Mouse (Mus musculus) forelimb bud, embryonic 11.5 days (tissue): ENCODE measurements at regions not wholly inside any gene's neighbourhood (a gene's known extent, or its start where the extent isn't known, plus 50 kb on each side); places are given as distances from the start of the nearest gene placed in this dataset.

Source experiments
- DNase-seq: peaks from one replicate; pipeline ENCODE4 v3.0.0-alpha.2; 2012; ENCODE audit warnings: low read depth, low spot score

DNA sequence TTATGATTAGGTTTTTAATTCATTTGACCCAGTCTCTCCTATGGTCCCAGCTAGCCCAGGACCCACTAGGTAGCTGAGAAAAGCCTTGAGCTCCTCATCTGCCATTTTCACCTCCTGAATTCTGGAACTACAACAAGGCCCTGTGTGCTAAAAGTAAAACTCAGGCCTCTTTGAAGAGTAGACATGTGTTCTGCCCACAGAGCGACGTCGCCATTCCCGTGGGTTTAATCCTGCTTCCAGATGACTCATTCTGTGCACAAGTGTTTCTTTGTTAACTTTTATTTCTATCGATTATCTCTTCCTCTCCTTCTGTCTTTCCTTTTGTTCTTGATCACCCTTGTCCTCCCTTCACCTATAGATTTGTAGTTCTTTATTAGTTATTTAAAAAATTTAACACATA is 1046.7 kb upstream of the Apob start:
- DNase-seq = no peak

DNA sequence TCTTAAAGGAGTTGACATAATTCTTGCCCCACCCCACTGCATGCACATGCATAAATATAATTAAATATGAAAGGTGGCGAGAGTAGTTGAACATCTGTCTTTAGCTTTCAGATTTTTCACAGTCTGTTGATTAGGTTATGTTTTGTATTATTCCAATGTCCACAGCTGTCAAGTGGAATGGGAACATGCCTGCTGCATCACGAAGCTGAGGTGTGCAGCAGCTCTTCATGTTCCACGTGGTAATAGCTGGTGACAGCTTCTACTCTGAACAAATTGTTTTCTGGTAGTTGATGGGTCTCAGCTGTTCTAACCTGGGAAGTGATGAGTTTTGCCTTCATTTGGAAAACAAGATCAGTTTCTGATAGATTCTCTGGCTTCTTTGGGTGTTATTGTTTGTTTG is 1020.8 kb upstream of the Apob start:
- no peak for DNase-seq

DNA sequence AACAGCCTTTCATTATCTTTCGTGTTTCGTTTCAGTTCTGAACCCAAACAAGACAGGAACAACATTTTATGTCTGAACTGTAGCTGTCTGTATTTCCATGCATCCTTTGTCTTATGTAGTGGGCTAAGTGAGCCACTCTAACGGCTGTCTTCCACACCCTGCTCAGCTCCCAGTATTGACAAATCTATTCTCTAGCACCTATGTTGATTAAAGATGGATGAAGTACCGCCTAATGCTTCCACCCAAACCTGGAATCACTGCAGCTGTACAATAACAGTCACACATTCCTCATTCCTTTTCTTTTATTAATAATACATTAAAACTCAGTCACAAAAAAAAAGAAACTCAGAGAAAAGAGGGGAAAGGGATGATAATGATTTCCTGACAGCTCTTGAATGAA is 992.8 kb upstream of the Apob start:
- DNase-seq = no peak

DNA sequence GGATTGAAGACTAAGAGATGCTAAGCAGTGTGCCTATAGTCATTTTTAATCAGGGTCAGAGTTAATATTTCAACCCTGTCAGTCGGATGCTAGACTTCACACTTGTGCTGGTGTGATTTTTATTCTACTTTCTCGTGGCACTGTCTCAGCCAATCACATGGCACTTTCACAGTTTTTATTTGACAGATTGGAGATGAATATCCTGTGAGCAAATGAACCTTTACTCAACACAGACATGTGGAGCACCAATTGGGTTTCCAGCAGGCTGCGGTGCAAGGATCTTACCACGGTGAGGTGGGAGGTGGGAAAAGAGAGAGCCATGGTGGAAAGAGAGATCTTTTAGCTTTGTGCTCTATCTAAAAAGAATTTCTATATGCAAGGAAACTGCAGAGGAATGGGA is 949.0 kb upstream of the Apob start:
- DNase-seq = no peak

DNA sequence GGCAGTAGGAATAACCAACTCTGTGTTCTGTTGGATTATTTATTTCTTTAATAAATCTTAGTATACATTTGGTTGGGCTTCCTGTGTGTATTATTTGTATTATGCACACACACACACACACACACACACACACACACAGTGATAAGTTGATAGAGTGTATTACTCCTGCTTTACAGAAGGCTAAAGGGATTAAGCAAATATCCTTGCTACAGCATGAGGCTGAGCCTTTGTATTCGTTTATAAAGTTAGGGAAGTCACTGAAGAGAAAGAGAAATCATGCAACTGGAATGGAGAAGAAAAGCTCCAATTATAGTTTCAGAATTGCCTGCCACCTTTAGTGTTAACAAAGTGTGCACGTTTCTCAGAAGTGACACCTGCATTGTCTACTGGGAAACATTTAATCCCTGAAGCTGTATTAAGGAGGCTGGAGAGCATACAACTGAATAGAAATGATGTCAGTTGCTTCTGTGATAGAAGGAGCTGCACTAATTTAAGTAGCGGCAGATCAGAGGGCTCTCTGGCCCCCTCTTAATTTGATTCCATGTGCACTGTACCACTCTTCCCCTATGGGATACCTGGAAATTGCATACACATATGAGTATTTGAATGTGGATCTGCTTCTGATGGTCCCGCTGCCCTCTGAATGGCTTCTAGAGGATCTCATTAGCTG is 947.9 kb upstream of the Apob start:
- DNase-seq = no peak

DNA sequence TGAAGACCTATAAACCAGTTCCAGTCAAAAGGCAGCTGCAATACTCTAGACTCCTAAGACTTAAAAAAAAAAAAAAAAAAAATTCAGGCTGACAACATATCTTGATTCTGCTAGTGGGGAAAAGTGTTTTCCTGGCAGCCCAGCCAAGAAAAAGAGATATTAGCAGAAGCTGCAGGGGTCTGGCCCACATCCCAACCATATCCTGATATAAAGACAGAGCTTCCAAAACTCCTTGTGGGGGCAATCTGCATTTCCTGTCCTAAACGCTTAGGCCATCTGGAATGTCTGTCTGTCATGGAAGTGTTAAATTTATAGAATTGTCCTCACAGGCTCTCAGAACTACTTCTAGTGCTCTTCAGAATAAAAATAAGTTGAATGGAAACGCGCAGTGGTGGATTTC is 926.7 kb upstream of the Apob start:
- no peak for DNase-seq

DNA sequence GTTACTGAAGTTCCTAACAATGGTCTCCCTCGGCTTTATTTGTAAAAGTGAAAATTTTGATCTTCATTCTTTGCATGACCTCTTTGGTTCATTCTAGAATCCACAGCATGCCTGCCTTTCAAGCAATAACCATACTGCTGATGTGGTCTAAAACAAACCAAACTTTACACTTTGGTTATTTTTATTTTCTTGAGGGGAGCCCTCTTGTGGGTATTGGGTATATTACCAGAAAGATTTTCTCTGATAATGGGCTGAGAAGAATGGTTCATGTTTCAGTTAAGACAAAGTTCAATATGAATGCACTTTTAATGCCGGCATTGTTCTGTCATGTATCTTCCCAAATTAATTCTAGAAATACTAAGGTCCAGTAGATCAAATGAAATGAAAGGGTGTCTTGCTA is 922.9 kb upstream of the Apob start:
- DNase-seq = peak; percentile 2

DNA sequence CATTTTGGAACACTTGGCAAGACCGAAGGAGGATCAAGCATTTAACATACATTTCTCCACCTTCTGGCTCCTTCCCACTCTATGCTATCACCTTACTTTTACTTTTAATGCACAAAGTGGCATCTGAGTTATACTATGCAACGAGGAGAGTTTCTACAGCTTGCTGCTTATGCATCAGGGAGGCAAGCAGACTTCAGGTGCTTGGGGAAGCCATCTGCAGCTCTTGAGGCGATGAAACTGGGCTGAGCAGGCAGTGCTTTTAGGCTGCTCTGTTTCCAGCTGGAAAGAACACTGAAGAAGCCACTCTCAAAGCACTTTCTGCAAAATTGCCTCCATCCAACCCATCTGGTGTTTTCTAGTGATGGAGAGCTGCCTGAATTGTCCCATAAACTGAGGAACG is 882.9 kb upstream of the Apob start:
- no peak for DNase-seq

DNA sequence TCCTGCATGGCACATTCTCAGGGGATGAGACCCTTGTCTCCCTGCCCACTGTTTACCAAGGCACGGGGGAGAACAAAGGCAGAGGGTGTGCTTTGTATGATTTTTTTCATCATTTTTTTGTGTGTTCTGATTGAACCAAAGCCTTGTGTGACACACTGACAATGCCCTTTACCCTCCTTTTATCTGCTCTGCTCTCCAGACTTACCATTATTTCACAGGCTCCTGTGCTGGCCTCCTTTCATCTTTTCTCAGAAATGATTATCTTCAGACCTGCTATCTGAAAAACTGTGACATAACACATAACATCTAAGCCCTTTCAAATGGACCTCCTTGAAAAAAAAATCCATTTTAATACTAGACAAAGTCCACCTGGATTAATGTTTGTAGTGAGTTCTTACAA is 882.0 kb upstream of the Apob start:
- DNase-seq = no peak

DNA sequence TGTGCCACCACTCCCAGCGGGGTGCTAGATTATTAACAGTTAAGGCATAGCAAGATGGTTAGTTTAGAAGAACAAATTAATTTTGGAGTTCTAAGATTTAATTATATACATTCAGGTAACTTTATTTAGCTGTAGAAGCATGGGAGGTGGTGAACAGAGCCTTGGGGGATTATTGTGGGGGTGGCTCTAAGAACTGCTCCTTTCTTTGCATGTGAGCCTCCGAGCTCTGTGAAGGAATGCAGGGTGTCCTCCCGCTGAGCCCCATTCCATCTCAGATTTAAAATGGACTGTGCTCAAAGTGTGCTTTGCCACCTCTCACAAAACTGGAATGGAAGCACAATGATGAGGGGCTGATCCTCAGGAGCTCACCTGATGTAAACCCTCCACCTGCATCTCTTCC is 881.2 kb upstream of the Apob start:
- no peak for DNase-seq

DNA sequence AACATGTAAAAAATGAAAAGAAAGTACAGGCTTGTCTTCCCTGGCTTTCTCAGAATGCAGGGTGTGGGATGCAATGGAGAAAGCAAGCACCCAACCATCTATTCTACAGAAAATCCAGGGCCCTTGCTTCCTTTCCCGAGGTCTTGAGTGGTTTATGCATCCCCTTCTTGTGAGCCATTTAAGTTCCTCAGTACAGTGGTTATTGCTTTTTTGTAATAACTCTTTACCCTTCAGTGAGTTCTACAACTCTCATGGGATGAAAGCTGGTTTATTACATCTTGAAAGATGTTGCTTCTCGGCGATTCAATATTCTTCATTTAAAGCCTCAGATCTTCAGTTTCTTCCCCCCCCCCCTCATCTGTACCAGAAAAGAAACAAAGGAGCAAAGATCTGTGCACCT is 838.4 kb upstream of the Apob start:
- DNase-seq = no peak
